Mouse (Mus musculus): ENCODE measurements around the gene Sptb.

- TF ChIP-seq CTCF (IDR thresholded peaks at IDR 0.05; ENCODE audit: extremely low read depth, insufficient read depth, insufficient read length, insufficient replicate concordance) (no peak), POLR2A (IDR thresholded peaks at IDR 0.05; ENCODE audit: low read depth, low read length) (no peak)
Observed at GRCm38 (mm10) chr12:76554871-76555386, 155.4 kb downstream of the Sptb start.

Measured in spleen, adult 2 months (tissue).